Mouse (Mus musculus) common myeloid progenitor, adult 5-6 weeks (primary cell): ENCODE measurements around the gene Btbd11. TPM values are rescaled to one million over a fixed set of nuclear protein-coding genes. Genes with fewer than 3 reads are reported as not detected.

ENCODE experiments used
- ATAC-seq: replicated peaks from 2 replicates; pipeline ENCODE4 v1.8.0; 2016; ENCODE audit warnings: low read depth, mild to moderate bottlenecking, moderate TSS enrichment, inconsistent platforms; ENCODE audit not compliant: poor library complexity, severe bottlenecking
- total RNA-seq: library from RNA; stranded (forward); fragments of 200-1000, 187-1606 nt; gene quantifications from 2 replicates; pipeline ENCODE4 v1.2.3, GENCODE M21; 2017

Btbd11 gene
- total RNA-seq, 1 experiment from 2014 or later = 2.2 TPM

GRCm38 (mm10) chr10:85572571-85572970 is 186.0 kb downstream of the Btbd11 start:
- peak; percentile 45; the same call in 1 of the 2 replicates for ATAC-seq

- no peak for ATAC-seq
Measured at GRCm38 (mm10) chr10:85577891-85578420, 191.3 kb downstream of the Btbd11 start.

GRCm38 (mm10) chr10:85578571-85579465 is 192.2 kb downstream of the Btbd11 start:
- ATAC-seq = no peak

GRCm38 (mm10) chr10:85587758-85588157 is 201.1 kb downstream of the Btbd11 start:
- ATAC-seq = peak; percentile 89

GRCm38 (mm10) chr10:85590043-85590442 is 203.4 kb downstream of the Btbd11 start:
- ATAC-seq = no peak

- no peak for ATAC-seq
Measured at GRCm38 (mm10) chr10:85591296-85591695, 204.7 kb downstream of the Btbd11 start.

- peak; percentile 61 for ATAC-seq
Measured at GRCm38 (mm10) chr10:85591986-85592385, 205.4 kb downstream of the Btbd11 start.

GRCm38 (mm10) chr10:85596301-85596700 is 209.7 kb downstream of the Btbd11 start:
- no peak for ATAC-seq

- ATAC-seq = no peak
Measured at GRCm38 (mm10) chr10:85598093-85598599, 211.5 kb downstream of the Btbd11 start.

GRCm38 (mm10) chr10:85598603-85599542 is 212.3 kb downstream of the Btbd11 start:
- peak; percentile 70 for ATAC-seq

- no peak for ATAC-seq
Measured at GRCm38 (mm10) chr10:85602546-85602945, 215.9 kb downstream of the Btbd11 start.

GRCm38 (mm10) chr10:85604556-85604955 is 217.9 kb downstream of the Btbd11 start:
- no peak for ATAC-seq

- ATAC-seq = no peak
Measured at GRCm38 (mm10) chr10:85608550-85609278, 222.1 kb downstream of the Btbd11 start.

- no peak for ATAC-seq
Measured at GRCm38 (mm10) chr10:85617080-85617479, 230.5 kb downstream of the Btbd11 start.

GRCm38 (mm10) chr10:85617501-85618417 is 231.1 kb downstream of the Btbd11 start:
- no peak for ATAC-seq

- no peak for ATAC-seq
Measured at GRCm38 (mm10) chr10:85621067-85621466, 234.5 kb downstream of the Btbd11 start.

GRCm38 (mm10) chr10:85624504-85625169 is 238.0 kb downstream of the Btbd11 start:
- ATAC-seq = peak; percentile 71

- ATAC-seq = no peak
Measured at GRCm38 (mm10) chr10:85625170-85625686, 238.6 kb downstream of the Btbd11 start.
